Mouse (Mus musculus) limb, embryonic 15.5 days (tissue): ENCODE measurements at regions not wholly inside any gene's neighbourhood (a gene's known extent, or its start where the extent isn't known, plus 50 kb on each side); places are given as distances from the start of the nearest gene placed in this dataset.

ENCODE experiments used
- ATAC-seq: fragments of 200-750 bp; cut with Nextera tagmentation; 2 replicates; pipeline ENCODE4 v1.8.0; 2017; ENCODE audit warnings: low read depth, moderate TSS enrichment; ENCODE audit not compliant: insufficient number of reproducible peaks, low FRiP score, low TSS enrichment
- H3K27ac ChIP-seq: fragments of 300-500 bp; sonication (generic); 2 replicates; pipeline ENCODE4 v1.5.1; 2015; ENCODE audit warnings: moderate library complexity, mild to moderate bottlenecking, inconsistent platforms
- H3K27me3 ChIP-seq: fragments of 300-500 bp; sonication (generic); 2 replicates; pipeline ENCODE4 v1.6.1; 2015; ENCODE audit warnings: inconsistent platforms
- H3K36me3 ChIP-seq: fragments of 300-500 bp; sonication (generic); 2 replicates; pipeline ENCODE4 v1.6.1; 2015; ENCODE audit warnings: inconsistent platforms
- H3K4me1 ChIP-seq: fragments of 300-500 bp; sonication (generic); 2 replicates; pipeline ENCODE4 v1.6.1; 2015; ENCODE audit warnings: inconsistent platforms
- H3K4me2 ChIP-seq: fragments of 300-500 bp; sonication (generic); 2 replicates; pipeline ENCODE4 v1.6.1; 2015; ENCODE audit warnings: mild to moderate bottlenecking, inconsistent platforms
- H3K4me3 ChIP-seq: fragments of 300-500 bp; sonication (generic); 2 replicates; pipeline ENCODE4 v1.5.1; 2015; ENCODE audit warnings: mild to moderate bottlenecking, inconsistent platforms
- H3K9ac ChIP-seq: fragments of 300-500 bp; sonication (generic); 2 replicates; pipeline ENCODE4 v1.6.1; 2015; ENCODE audit warnings: inconsistent platforms
- H3K9me3 ChIP-seq: fragments of 300-500 bp; sonication (generic); 2 replicates; pipeline ENCODE4 v1.6.1; 2016; ENCODE audit warnings: inconsistent platforms
- WGBS: fragments of 180-500 bp; shearing (Covaris S2); methylation state at CpG from one replicate; pipeline ENCODE4 v1.1.7; 2015; 5-methylcytosine and 5-hydroxymethylcytosine counted together

- Histone ChIP-seq H3K4me2 (peak overlapping the region; percentile 46), H3K4me1 (peaks cover 42% of the 10 kb centered on the region), H3K36me3 (no peaks in the 10 kb centered on the region), H3K27me3 (no peaks in the 10 kb centered on the region), H3K4me3 (peak overlapping the region; percentile 20), H3K9me3 (no peaks in the 10 kb centered on the region), H3K27ac (peak overlapping the region; percentile 81), H3K9ac (no peak overlapping the region)
- 1% methylated on average over 18 of the region's 18 CpGs for WGBS
- peak; percentile 83 for ATAC-seq
These were observed 86.9 kb downstream of the Bdh1 start for GRCm38 (mm10) chr16:31508981-31509380.

- 63% methylated on average over 8 of the region's 8 CpGs for WGBS
- no peak for ATAC-seq
- Histone ChIP-seq H3K27ac (no peak overlapping the region), H3K27me3 (no peaks in the 10 kb centered on the region), H3K4me3 (no peak overlapping the region), H3K9me3 (no peaks in the 10 kb centered on the region), H3K4me2 (no peak overlapping the region), H3K9ac (no peak overlapping the region), H3K36me3 (no peaks in the 10 kb centered on the region), H3K4me1 (peaks cover 37% of the 10 kb centered on the region)
These were observed 88.0 kb downstream of the Bdh1 start for GRCm38 (mm10) chr16:31510097-31510496.

- Histone ChIP-seq H3K4me1 (no peaks in the 10 kb centered on the region), H3K4me3 (no peak overlapping the region), H3K4me2 (no peak overlapping the region), H3K36me3 (no peaks in the 10 kb centered on the region), H3K9ac (no peak overlapping the region), H3K27me3 (no peaks in the 10 kb centered on the region), H3K27ac (no peak overlapping the region), H3K9me3 (no peaks in the 10 kb centered on the region)
- WGBS, result 88% methylated on average over 3 of the region's 3 CpGs
- ATAC-seq, result no peak
These were observed 96.7 kb downstream of the Bdh1 start for GRCm38 (mm10) chr16:31518816-31519215.

- H3K36me3 ChIP-seq, result no peaks in the 10 kb centered on the region
These were observed 98.0 kb downstream of the Bdh1 start for GRCm38 (mm10) chr16:31520081-31520480.

GRCm38 (mm10) chr16:31521786-31522185 lies 99.7 kb downstream of the Bdh1 start:
- Histone ChIP-seq H3K4me2 (no peak overlapping the region), H3K36me3 (no peaks in the 10 kb centered on the region), H3K9me3 (no peaks in the 10 kb centered on the region), H3K4me1 (no peaks in the 10 kb centered on the region), H3K4me3 (no peak overlapping the region), H3K27ac (no peak overlapping the region), H3K27me3 (no peaks in the 10 kb centered on the region), H3K9ac (no peak overlapping the region)
- ATAC-seq, result no peak
- WGBS, result 73% methylated on average over 6 of the region's 6 CpGs

More at GRCm38 (mm10) chr16:31520081-31520480, 98.0 kb downstream of the Bdh1 start:
- Histone ChIP-seq H3K4me2 (no peak overlapping the region), H3K27ac (no peak overlapping the region), H3K4me1 (no peaks in the 10 kb centered on the region), H3K4me3 (no peak overlapping the region), H3K27me3 (no peaks in the 10 kb centered on the region), H3K9me3 (no peaks in the 10 kb centered on the region), H3K9ac (no peak overlapping the region)
- 83% methylated on average over 9 of the region's 9 CpGs for WGBS
- ATAC-seq, result no peak

GRCm38 (mm10) chr16:31526711-31527344 lies 104.7 kb downstream of the Bdh1 start:
- H3K9ac ChIP-seq, result no peak overlapping the region
- no peaks in the 10 kb centered on the region for H3K9me3 ChIP-seq
- 47% methylated on average over 10 of the region's 10 CpGs for WGBS
- no peaks in the 10 kb centered on the region for H3K27me3 ChIP-seq
- H3K4me3 ChIP-seq, result no peak overlapping the region
- no peak for ATAC-seq
- peaks cover 7% of the 10 kb centered on the region; the same call in 1 of the 2 replicates for H3K4me1 ChIP-seq
- no peak overlapping the region for H3K4me2 ChIP-seq
- H3K27ac ChIP-seq, result no peak overlapping the region
- no peaks in the 10 kb centered on the region for H3K36me3 ChIP-seq

- H3K36me3 ChIP-seq, result no peaks in the 10 kb centered on the region
- no peaks in the 10 kb centered on the region for H3K9me3 ChIP-seq
- no peak overlapping the region for H3K9ac ChIP-seq
- no peak overlapping the region for H3K27ac ChIP-seq
- no peak overlapping the region for H3K4me2 ChIP-seq
- no peaks in the 10 kb centered on the region for H3K27me3 ChIP-seq
- WGBS, result 48% methylated on average over 11 of the region's 11 CpGs
- no peak for ATAC-seq
- H3K4me1 ChIP-seq, result peaks cover 17% of the 10 kb centered on the region; the same call in 1 of the 2 replicates
- no peak overlapping the region for H3K4me3 ChIP-seq
These were observed 106.7 kb downstream of the Bdh1 start for GRCm38 (mm10) chr16:31528596-31529283.

GRCm38 (mm10) chr16:31529284-31529958 lies 107.3 kb downstream of the Bdh1 start:
- Histone ChIP-seq H3K27me3 (no peaks in the 10 kb centered on the region), H3K4me3 (no peak overlapping the region), H3K9me3 (no peaks in the 10 kb centered on the region), H3K27ac (no peak overlapping the region), H3K4me1 (peaks cover 17% of the 10 kb centered on the region; the same call in 1 of the 2 replicates), H3K36me3 (no peaks in the 10 kb centered on the region), H3K9ac (no peak overlapping the region), H3K4me2 (no peak overlapping the region)
- 67% methylated on average over 13 of the region's 13 CpGs for WGBS
- ATAC-seq, result no peak

- H3K36me3 ChIP-seq, result no peaks in the 10 kb centered on the region
- no peak overlapping the region for H3K9ac ChIP-seq
- peaks cover 21% of the 10 kb centered on the region for H3K4me1 ChIP-seq
- H3K9me3 ChIP-seq, result no peaks in the 10 kb centered on the region
- H3K27me3 ChIP-seq, result no peaks in the 10 kb centered on the region
- no peak overlapping the region for H3K27ac ChIP-seq
- ATAC-seq, result no peak
- no peak overlapping the region for H3K4me3 ChIP-seq
- WGBS, result 88% methylated on average over 8 of the region's 8 CpGs
- no peak overlapping the region for H3K4me2 ChIP-seq
These were observed 108.0 kb downstream of the Bdh1 start for GRCm38 (mm10) chr16:31530090-31530489.

GRCm38 (mm10) chr16:31533196-31533777 lies 111.2 kb downstream of the Bdh1 start:
- no peak overlapping the region for H3K4me2 ChIP-seq
- ATAC-seq, result no peak
- peaks cover 26% of the 10 kb centered on the region for H3K4me1 ChIP-seq
- no peak overlapping the region for H3K9ac ChIP-seq
- no peak overlapping the region for H3K27ac ChIP-seq
- no peaks in the 10 kb centered on the region for H3K9me3 ChIP-seq
- WGBS, result 56% methylated on average over 6 of the region's 6 CpGs
- no peak overlapping the region for H3K4me3 ChIP-seq
- H3K36me3 ChIP-seq, result no peaks in the 10 kb centered on the region
- no peaks in the 10 kb centered on the region for H3K27me3 ChIP-seq

- H3K9ac ChIP-seq, result no peak overlapping the region
- H3K36me3 ChIP-seq, result no peaks in the 10 kb centered on the region
- H3K4me2 ChIP-seq, result no peak overlapping the region
- no peaks in the 10 kb centered on the region for H3K27me3 ChIP-seq
- H3K4me3 ChIP-seq, result no peak overlapping the region
- 22% methylated on average over 4 of the region's 4 CpGs for WGBS
- 0 out of 2 replicates have a peak overlapping the region, but pooled peaks have one; percentile 12 for H3K27ac ChIP-seq
- H3K9me3 ChIP-seq, result no peaks in the 10 kb centered on the region
- ATAC-seq, result no peak
- peaks cover 19% of the 10 kb centered on the region for H3K4me1 ChIP-seq
These were observed 112.9 kb downstream of the Bdh1 start for GRCm38 (mm10) chr16:31534923-31535523.
